Mouse (Mus musculus) WW6 (cell line): Measurements from ENCODE around the gene Slc9b1.

Source experiments
- DNase-seq: peaks from one replicate; pipeline ENCODE4 v3.0.0-alpha.2; 2013; ENCODE audit warnings: low read depth, low spot score

Gene Slc9b1

DNA sequence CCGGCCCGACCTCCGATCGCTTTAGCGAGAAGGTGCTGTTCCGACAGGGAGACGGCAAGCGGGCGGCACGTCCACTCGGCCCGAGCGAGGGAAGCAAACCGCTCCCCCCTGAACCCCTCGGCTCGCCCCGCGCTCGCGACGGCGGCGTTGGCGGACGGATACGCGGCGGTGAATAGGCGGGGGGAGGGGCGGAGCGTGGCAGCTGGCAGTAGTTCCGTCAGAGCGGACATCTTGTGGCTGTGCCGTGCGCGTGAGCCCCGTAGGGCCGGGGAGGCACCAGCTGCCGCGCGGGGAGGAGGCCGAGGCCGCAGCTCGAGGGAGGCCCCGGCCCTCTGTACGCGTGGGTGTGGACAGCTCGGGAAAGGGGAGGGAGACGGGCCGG lies 90.7 kb downstream of the Slc9b1 start:
- DNase-seq: no peak

DNA sequence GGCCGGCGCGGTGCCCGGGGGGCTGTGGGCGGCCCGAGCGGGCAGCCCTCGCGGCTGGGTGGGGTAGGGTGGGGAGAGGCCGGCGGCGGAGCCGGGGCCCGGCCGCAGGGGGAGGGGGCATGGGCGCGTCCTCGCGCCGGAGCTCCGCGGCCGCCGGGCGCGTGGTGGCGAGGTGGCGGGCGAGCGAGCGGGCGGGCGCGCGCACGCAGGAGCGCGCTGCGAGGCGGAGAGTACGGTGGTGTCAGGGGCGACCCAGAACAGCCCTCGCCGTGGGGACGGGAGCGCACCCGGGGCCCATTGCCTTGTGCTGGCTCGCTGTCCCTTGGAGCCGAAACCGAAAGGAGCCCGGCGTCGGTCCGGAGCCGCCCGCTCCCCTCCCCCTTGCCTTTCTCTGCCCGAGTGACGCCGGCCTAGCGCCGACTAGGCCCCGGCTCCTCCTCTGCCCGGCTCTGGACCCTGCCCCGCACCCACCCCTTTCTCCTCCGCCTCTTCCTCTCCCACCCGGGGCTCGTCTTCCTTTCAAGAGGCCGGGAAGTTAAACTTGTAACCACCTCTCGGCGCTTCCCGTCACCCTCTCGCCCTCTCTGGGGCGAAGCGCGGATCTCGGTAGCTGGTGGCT lies 91.2 kb downstream of the Slc9b1 start:
- DNase-seq: no peak

DNA sequence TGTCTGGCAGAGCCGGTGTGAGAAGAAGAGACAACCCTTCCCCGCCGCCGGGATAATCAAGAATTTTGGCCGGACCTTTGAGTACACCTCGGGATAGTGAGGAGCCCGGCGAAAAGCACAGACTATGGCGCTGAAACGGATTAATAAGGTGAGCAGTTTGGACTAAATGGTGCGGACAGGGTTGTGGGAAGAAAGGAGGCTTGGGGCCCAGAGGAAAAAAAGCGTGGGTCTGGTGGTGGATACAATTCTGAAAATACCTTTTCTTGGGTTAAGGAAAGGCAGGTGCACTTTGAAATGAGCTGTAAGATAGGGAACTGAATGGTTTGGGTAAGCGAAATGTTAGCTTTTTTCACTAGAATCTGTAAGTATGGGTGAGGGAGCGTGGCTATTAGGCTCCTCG lies 91.8 kb downstream of the Slc9b1 start:
- DNase-seq: no peak

DNA sequence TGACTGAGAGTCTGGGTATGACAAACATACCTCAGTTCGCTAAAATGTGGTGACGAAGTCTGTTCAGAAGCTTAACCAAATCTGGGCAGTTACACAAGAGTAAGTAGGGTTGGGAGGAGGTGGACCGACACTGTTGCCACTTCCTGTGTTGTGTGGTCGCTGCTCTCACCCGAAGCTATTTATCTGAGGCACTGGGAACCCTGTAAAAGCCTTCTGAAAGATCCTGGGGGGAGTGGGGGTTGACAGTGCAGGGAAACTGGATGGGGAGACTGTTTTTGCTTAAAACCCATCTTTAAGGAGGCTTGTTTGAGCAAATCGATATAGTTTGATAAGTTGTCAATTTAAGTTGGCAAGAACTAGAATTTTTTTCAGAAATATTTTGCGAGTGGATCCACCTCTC lies 92.4 kb downstream of the Slc9b1 start:
- no peak for DNase-seq

DNA sequence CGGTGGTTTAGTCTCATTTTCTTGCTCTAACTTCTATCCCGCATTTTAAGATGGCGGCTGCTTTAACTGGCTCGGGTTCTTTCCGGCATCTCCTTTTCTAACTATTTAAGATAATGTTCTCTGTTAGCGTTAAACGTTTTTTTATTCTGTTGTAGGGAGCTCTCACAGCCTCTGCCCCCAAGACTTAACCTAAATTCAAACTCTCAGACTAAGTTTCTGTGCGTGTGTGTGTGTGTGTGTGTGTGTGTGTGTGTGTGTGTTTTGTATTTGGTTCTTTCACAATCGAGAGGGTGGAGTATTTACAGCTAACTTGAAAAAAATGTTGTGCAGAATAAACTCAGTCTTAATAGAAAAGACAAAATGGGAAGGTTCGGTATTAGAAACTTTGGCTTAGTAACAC lies 92.8 kb downstream of the Slc9b1 start:
- no peak for DNase-seq

DNA sequence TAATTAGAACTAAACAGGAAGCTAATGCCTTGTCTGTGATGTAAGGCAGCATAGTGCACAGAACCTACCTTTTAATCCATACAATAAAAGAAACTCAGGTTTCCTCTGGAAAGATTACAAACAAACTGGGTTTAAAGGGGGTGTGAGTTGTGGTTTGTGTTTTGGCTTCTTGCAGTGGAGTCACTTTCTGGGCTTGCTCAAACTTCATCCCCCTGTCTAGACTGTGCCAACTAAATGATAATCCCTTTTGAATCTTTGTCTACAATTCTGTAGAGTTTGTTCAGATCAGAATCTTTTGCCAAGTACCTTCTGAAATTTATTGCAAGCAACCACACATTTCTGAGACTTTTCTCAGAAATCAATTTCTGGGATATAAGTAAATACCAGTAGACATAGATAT lies 97.1 kb downstream of the Slc9b1 start:
- no peak for DNase-seq
